Mouse (Mus musculus) neural tube, embryonic 14.5 days (tissue): ENCODE data around the gene Arhgef1. TPM values are rescaled to one million over a fixed set of nuclear protein-coding genes. Genes with fewer than 3 reads are reported as not detected.

Source experiments
- ATAC-seq: fragments of 200-750 bp; cut with Nextera tagmentation; 2 replicates; pipeline ENCODE4 v1.8.0; 2017; ENCODE audit warnings: low read depth, mild to moderate bottlenecking, moderate TSS enrichment, moderate library complexity
- H3K27ac ChIP-seq: fragments of 300-500 bp; sonication (generic); 2 replicates; pipeline ENCODE4 v1.5.1; 2014; ENCODE audit warnings: low read depth, mild to moderate bottlenecking, control low read depth, low read length, moderate library complexity, mixed read lengths
- H3K27me3 ChIP-seq: fragments of 300-500 bp; sonication (generic); 2 replicates; pipeline ENCODE4 v1.6.1; 2014; ENCODE audit warnings: low read length; ENCODE audit not compliant: control insufficient read depth, insufficient read depth
- H3K36me3 ChIP-seq: fragments of 300-500 bp; sonication (generic); 2 replicates; pipeline ENCODE4 v1.6.1; 2014; ENCODE audit warnings: low read length, mixed read lengths; ENCODE audit not compliant: control insufficient read depth, insufficient read depth
- H3K4me1 ChIP-seq: fragments of 300-500 bp; sonication (generic); 2 replicates; pipeline ENCODE4 v1.6.1; 2014; ENCODE audit warnings: low read length; ENCODE audit not compliant: control insufficient read depth, insufficient read depth
- H3K4me2 ChIP-seq: fragments of 300-500 bp; sonication (generic); 2 replicates; pipeline ENCODE4 v1.6.1; 2014; ENCODE audit warnings: mild to moderate bottlenecking, low read depth, low read length, control low read depth
- H3K4me3 ChIP-seq: fragments of 300-500 bp; sonication (generic); 2 replicates; pipeline ENCODE4 v1.5.1; 2014; ENCODE audit warnings: low read depth, low read length, control low read depth, mixed read lengths
- H3K9ac ChIP-seq: fragments of 300-500 bp; sonication (generic); replicated peaks from 2 replicates; pipeline ENCODE4 v1.6.1; 2014; ENCODE audit warnings: low read depth, mild to moderate bottlenecking, control low read depth, low read length, mixed read lengths
- H3K9me3 ChIP-seq: fragments of 300-500 bp; sonication (generic); 2 replicates; pipeline ENCODE4 v1.6.1; 2016; ENCODE audit warnings: low read length; ENCODE audit not compliant: control insufficient read depth
- WGBS: fragments of 180-500 bp; shearing (Covaris S2); extraction: QIAGEN DNeasy Blood & Tissue Kit; methylation state at CpG from one replicate; pipeline ENCODE4 v1.1.7; 2014; 5-methylcytosine and 5-hydroxymethylcytosine counted together
- polyA plus RNA-seq: library from polyadenylated mRNA; unstranded; fragments of >200 nt; fragmentation: Nextera tagmentation; extraction: Ambion mirVana; gene quantifications from 2 replicates; pipeline ENCODE4 v1.2.1, GENCODE M21; 2014

Gene Arhgef1
- polyA plus RNA-seq, 1 experiment from 2014 or later = 71.6 TPM

DNA sequence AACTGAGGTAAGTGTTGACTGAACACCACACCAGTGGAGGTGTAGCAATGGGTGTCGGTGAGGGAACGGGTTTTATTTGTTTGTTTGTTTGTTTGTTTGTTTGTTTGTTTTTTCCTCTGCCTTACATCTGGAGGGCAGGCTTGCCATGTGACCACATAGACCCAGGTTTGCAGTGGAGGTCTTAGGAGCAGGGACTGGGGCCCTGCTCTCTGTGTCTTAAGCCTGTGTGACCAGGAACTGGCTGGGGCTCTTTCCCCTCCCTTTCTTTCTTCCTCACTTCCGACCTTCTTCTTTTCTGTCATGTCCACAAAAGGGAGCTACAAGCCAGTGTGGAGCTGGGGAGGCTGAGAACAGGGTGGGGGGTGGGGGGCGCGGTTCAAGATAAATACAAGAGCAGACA, 4.8 kb upstream of the Arhgef1 start:
- H3K36me3 ChIP-seq = no peaks in the 10 kb centered on the region
- ATAC-seq = no peak
- H3K4me1 ChIP-seq = no peaks in the 10 kb centered on the region
- H3K4me2 ChIP-seq = no peak overlapping the region
- H3K4me3 ChIP-seq = no peak overlapping the region
- no peak overlapping the region for H3K9ac ChIP-seq
- H3K27ac ChIP-seq = no peak overlapping the region
- no peaks in the 10 kb centered on the region for H3K9me3 ChIP-seq
- no peaks in the 10 kb centered on the region for H3K27me3 ChIP-seq
- 88% methylated on average over 5 of the region's 5 CpGs for WGBS

DNA sequence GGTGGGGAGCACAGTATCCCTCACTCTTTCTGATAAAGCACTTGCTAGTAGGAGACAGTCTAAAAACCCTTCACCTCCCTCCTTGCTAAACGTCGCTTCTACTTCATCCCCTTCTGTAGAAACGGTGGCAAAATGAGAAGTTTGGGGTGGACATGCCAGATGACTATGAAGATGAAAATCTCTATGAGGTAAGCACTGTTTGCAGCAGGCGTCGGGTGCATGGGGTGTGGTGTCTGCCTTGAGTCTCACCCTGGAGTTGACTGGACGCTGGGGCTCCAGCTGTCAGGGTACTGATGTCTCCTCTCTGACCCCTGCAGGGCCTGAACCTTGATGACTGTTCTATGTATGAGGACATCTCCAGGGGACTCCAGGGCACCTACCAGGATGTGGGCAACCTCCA, 1.6 kb upstream of the Arhgef1 start:
- Histone ChIP-seq H3K27ac (no peak overlapping the region), H3K36me3 (no peaks in the 10 kb centered on the region), H3K27me3 (no peaks in the 10 kb centered on the region), H3K9me3 (no peaks in the 10 kb centered on the region), H3K4me2 (no peak overlapping the region), H3K9ac (no peak overlapping the region), H3K4me3 (no peak overlapping the region), H3K4me1 (peaks cover 10% of the 10 kb centered on the region; the same call in 1 of the 2 replicates)
- 82% methylated on average over 6 of the region's 6 CpGs for WGBS
- ATAC-seq = no peak

DNA sequence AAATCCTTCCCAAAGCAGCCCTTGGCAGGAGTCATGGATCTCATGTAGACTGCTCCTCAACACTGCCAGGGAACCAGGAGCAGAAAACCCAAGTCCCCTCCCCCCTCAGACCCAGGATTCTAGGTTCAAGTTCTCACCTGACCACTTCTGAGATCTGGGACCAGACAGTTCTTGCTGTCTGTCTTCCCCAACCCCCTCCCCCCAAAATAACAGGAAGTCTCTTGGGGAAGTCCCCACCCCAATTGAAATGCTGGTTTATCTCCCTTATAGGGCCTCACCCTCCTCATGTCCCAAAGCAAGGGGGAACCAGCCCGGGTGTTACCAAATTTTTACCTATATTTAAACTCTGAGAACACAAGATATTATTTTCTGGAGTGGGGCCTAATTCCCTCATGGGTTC, 870 bp upstream of the Arhgef1 start:
- Histone ChIP-seq H3K4me3 (no peak overlapping the region), H3K36me3 (no peaks in the 10 kb centered on the region), H3K9ac (no peak overlapping the region), H3K27me3 (no peaks in the 10 kb centered on the region), H3K4me2 (no peak overlapping the region), H3K4me1 (peaks cover 10% of the 10 kb centered on the region; the same call in 1 of the 2 replicates), H3K27ac (no peak overlapping the region), H3K9me3 (no peaks in the 10 kb centered on the region)
- ATAC-seq = no peak
- WGBS = 72% methylated on average over 1 of the region's 1 CpGs

DNA sequence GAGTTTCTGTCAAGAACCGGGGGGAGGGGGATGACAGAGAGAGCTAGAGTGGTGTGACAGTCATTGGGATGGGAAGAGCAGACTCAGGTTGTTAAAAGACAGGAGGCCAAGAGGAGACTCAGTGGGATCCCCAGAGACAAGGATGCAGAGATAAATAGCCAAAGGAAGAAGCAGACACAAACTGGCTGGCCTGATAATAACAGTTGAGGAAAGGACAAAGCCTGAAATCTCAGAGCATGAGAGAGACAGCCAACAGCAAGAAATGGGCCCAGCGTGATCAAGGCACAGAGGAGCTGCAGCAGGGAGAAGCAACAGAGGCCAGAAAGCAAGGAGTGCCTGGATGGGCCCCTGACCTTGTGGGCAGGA, 465 bp upstream of the Arhgef1 start:
- Histone ChIP-seq H3K36me3 (no peaks in the 10 kb centered on the region), H3K4me1 (peaks cover 10% of the 10 kb centered on the region; the same call in 1 of the 2 replicates), H3K4me2 (peak overlapping the region; percentile 84), H3K9ac (peak overlapping the region; percentile 70), H3K27ac (peak overlapping the region; percentile 66), H3K27me3 (no peaks in the 10 kb centered on the region), H3K9me3 (no peaks in the 10 kb centered on the region), H3K4me3 (peak overlapping the region; percentile 48; the same call in 1 of the 2 replicates)
- WGBS = 73% methylated on average over 2 of the region's 2 CpGs
- no peak for ATAC-seq

DNA sequence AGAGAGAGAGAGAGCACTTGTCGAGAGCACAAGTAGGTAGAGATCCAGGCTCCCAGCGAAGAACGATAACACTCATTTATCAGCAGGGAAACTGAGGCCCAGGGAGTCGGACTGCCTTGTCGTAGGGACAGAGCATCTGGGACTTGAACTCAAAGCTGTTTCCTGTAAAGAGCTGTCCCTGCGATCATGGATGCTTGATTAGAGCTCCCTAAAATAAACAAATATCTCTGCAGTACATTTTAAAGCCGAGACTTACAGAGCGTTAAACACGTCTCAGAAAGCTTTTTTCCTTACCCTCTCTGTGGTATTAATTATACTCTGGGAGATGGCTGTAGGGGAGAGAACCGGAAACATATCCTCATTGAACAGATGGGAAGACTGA, 723 bp downstream of the Arhgef1 start:
- H3K4me2 ChIP-seq = peak overlapping the region; percentile 84
- H3K36me3 ChIP-seq = no peaks in the 10 kb centered on the region
- H3K27me3 ChIP-seq = no peaks in the 10 kb centered on the region
- no peaks in the 10 kb centered on the region for H3K9me3 ChIP-seq
- ATAC-seq = no peak
- 47% methylated on average over 10 of the region's 10 CpGs for WGBS
- H3K4me3 ChIP-seq = peak overlapping the region; percentile 48
- H3K4me1 ChIP-seq = peaks cover 10% of the 10 kb centered on the region; the same call in 1 of the 2 replicates
- peak overlapping the region; percentile 66 for H3K27ac ChIP-seq
- peak overlapping the region; percentile 70 for H3K9ac ChIP-seq

DNA sequence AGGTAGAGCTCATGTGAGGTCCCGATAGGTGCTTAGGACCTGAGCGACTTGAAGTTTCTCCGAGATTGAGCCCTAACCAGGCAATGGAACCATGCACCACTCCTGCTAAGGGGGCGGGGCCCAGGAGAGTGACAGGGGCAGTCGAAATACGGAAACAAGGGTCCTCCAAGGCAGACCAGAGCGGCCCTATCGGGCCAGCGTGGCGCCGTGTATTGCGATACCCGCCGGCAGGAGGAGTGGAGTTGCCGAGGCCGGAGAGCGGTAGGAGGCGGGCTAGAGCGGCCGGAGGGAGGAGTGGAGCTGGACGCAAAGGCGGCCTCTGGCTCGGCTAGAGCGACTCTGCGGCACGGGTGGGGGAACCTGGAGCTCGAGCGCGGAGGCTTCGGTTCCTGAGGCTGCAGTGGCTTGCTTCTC, 1.4 kb downstream of the Arhgef1 start:
- Histone ChIP-seq H3K4me1 (peaks cover 10% of the 10 kb centered on the region; the same call in 1 of the 2 replicates), H3K27ac (peak overlapping the region; percentile 63), H3K9me3 (no peaks in the 10 kb centered on the region), H3K27me3 (no peaks in the 10 kb centered on the region), H3K36me3 (no peaks in the 10 kb centered on the region), H3K4me2 (peak overlapping the region; percentile 84), H3K9ac (peak overlapping the region; percentile 76), H3K4me3 (peak overlapping the region; percentile 48)
- WGBS = 1% methylated on average over 24 of the region's 30 CpGs
- ATAC-seq = peak; percentile 97

DNA sequence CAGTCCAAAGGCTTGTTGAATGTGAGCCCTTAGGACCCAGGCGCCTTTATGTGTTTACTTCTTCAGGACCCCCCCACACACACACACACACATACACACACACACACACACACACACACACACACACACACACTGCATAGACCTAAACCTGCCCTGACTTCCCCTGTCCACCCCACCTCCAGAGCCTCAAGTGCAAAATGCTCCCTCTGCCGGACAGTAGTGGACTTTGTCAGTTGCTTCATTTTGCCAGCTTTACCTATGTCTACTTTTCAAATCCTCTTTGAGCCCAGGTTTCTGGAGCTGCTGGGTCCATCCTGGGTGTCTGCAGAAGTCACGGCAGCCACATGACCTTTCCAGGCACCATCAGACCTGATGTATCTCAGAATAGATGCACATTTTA, 2.2 kb downstream of the Arhgef1 start:
- WGBS = 16% methylated on average over 3 of the region's 3 CpGs
- no peak for ATAC-seq
- H3K4me3 ChIP-seq = peak overlapping the region; percentile 48; the same call in 1 of the 2 replicates
- no peaks in the 10 kb centered on the region for H3K9me3 ChIP-seq
- peak overlapping the region; percentile 84 for H3K4me2 ChIP-seq
- H3K27ac ChIP-seq = no peak overlapping the region
- H3K36me3 ChIP-seq = no peaks in the 10 kb centered on the region
- H3K27me3 ChIP-seq = no peaks in the 10 kb centered on the region
- H3K9ac ChIP-seq = peak overlapping the region; percentile 76; the same call in 1 of the 2 replicates
- H3K4me1 ChIP-seq = peaks cover 10% of the 10 kb centered on the region; the same call in 1 of the 2 replicates

DNA sequence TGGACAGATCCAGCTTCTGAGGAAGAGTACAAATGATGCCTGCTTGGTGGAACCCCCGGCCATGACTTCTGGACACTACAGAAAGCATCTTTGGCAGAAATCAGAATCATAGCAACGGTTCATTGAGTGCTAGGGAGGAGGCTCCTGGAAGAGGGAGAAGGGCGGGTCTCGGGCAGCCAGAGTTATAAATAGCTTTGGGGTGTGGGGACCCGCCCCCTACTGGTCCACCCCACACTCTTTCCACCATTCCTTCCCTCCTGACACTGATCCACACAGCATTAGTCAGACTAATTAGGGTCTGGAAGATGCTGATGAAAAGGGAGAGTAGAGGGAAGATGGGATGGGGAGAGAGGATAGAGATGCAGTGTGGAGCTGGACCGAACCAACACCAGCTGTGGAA, 3.8 kb downstream of the Arhgef1 start:
- Histone ChIP-seq H3K4me3 (no peak overlapping the region), H3K27ac (no peak overlapping the region), H3K9me3 (no peaks in the 10 kb centered on the region), H3K4me2 (no peak overlapping the region), H3K27me3 (no peaks in the 10 kb centered on the region), H3K4me1 (peaks cover 10% of the 10 kb centered on the region; the same call in 1 of the 2 replicates), H3K36me3 (no peaks in the 10 kb centered on the region), H3K9ac (no peak overlapping the region)
- ATAC-seq = no peak
- WGBS = 34% methylated on average over 6 of the region's 6 CpGs

DNA sequence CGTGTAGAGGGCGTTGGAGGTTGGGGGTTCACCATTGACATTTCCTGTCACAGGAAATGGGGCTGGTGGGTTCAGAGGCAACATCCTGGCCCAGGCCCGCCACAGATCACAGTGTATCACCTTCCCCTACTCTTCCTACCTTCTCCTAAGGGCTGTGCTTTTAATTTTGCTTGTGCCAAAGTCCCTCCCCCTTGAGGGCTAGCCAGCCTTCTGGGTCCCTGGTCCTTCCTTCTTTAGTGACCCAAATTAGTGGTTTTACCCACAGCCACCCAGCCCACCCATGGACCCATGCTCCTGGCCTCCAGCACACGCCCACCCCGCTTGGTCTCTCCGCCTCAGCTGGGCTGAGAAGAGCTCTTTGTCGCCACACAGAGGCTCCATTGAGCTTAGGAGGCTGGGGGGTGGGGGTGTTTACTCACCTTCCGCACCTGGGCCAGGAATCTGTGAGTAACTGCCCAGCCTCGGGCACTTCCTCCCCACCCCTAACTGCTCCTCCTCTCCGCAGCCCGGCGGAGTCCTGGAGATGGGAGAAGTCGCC, 4.6 kb downstream of the Arhgef1 start:
- H3K27ac ChIP-seq = no peak overlapping the region
- no peaks in the 10 kb centered on the region for H3K9me3 ChIP-seq
- H3K4me3 ChIP-seq = no peak overlapping the region
- no peaks in the 10 kb centered on the region for H3K27me3 ChIP-seq
- no peak for ATAC-seq
- no peaks in the 10 kb centered on the region for H3K36me3 ChIP-seq
- 32% methylated on average over 13 of the region's 13 CpGs for WGBS
- H3K9ac ChIP-seq = no peak overlapping the region
- H3K4me2 ChIP-seq = no peak overlapping the region
- peaks cover 10% of the 10 kb centered on the region; the same call in 1 of the 2 replicates for H3K4me1 ChIP-seq
